Mouse (Mus musculus) layer of hippocampus, adult 18-20 months (tissue): ENCODE measurements around the gene Flrt1. TPM values are rescaled to one million over a fixed set of nuclear protein-coding genes. Genes with fewer than 3 reads are reported as not detected.
"Not testable (repeated sequence)": the region's sequence is repeated elsewhere in the genome, so short reads cannot be mapped to it uniquely, and the experiment has no call there.

Experiments
- DNase-seq, 2 experiments: peaks; one replicate each; pipeline ENCODE4 v3.0.0; 2022; ENCODE audit warnings: low spot score in 2 of 2
- total RNA-seq, 2 experiments: library from RNA; stranded (reverse); gene quantifications; 2 replicates each; pipeline ENCODE4 v1.2.3; 2021

The Flrt1 gene
- total RNA-seq, 2 experiments from 2014 or later, result 21.6 to 22.0 TPM

DNA sequence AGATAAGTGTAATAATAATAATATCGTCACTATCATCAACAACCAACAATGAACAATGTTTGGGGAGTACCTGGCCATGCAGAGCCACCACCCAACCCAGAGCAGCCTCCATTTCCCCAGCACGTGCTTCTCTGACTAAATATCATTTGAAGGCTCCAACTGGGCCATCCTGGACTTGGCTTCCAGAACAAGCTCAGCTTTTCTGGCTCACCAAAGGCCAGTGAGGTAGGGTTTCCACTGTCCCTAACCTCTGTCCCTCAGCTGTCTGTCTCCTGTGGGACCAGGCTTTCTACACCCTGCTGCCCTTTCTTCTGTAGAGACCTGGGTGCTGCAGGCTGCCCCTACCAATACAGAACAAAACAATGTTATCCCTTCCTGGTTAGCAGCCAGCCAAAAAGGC, 1.0 kb upstream of the Flrt1 start:
- no peak for DNase-seq

DNA sequence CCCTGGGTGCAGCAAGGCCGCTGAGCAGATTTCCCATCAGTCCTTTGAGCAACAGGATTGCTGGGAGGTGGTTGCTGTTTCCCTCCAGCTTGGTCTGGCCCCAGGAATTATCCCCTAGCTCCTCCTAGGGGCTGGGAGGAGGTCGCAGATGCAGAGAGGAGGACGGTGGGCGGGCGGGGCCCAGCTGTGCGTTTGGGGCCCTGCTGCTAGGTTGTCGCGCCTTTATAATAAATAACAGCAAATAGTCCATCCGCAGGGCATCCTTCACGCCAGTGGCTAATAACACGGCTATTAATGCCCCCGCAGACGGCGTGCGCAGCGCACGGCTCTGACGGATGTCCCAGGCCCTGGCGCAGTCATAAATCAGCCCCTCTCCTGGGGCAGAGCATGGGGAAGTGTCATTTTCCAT, 1.5 kb downstream of the Flrt1 start:
- no peak for DNase-seq

DNA sequence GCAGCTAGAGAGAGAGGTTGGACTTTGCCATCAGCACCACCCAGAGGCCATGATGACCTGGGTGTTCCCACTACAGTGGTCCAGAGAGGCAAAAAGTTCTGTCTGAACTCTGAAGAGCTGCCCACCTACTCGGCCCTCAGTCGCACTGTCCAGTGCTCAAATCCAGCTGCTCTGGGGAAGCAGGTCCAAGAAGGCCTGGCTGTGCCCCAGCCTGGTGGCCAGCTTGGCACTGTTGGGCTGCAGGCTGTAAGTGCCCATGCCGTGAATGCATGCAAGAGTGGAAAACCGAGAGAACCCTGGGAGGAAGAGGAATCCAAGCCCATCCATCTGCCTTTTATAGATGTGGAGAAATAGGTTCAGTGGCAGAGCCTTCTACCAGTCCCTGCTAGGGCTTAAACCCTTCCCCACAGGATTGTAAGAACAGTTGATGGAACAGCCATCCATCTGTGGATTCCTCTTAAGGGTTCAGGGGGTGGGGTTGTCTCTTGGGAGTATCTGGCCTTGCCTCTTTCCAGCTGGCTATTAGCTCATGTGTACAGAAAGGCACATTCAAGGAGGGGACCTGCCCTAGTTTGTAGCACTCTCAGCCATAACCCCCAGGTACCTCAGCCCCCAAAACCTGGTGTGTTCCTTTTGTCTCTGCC, 2.1 kb downstream of the Flrt1 start:
- DNase-seq, result no peak

DNA sequence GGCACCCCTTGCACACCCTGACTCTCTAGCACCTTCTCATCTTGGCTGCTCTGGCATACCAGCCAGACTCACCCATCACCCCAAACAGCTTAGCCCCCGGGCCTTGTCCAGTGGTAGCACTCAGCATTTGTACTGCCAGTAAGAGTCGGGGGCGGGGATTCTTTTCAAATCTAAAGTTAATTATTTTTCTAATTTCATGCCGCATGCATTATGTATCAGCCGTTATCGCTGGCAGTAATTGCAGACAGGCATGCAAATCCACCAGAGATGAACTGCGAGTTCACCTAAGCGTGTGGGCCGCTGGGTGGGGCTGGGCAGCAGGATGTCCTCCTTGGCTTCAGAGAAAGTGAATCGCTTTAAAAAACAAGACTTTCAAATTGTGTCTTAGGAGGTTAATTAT, 3.5 kb downstream of the Flrt1 start:
- no peak for DNase-seq

DNA sequence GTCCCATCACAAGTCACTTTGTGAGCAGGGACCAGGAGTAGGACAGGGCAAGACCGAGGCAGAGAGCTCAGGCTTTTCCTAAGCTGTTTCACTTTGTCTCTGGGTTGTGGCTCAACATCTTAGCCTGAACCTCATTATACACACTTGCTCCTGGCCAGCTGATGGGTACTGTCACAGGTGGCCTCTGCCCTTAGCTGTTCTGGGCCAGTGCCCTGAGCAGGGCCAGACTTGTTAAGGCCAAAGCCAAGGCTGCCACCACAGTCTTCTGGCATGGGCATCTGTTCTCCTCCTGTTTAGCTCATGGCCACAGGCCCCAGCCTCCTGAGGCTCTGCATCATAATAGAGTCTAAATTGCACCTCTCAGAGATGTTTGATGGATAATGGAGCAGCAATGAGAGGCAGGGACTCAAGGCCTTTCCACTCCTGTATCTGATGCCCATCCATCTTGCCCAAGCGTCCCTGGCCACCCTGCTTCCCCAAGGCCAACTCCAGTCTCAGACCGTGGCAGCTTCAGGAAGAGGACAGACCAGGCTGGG, 5.8 kb downstream of the Flrt1 start:
- no peak for DNase-seq

DNA sequence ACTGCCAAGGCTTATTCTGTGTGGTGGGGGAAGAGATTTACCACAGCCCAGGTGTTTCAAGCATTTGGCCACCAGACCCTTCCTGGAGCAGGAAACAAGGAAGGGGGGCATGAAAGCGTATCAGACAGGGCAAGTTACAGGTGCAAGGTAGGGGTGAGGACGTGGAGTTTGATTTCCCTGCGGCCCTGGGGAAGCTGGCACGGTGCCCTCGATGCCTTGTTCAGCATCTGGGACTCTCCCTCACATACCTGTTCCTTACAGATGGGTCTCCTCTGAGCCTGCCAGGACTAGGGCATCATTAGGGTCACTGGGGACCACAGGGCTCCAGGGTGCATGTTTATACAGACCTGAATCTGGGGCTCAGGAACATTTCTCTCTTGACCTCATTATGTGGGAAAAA, 12.8 kb downstream of the Flrt1 start:
- DNase-seq, result no peak

DNA sequence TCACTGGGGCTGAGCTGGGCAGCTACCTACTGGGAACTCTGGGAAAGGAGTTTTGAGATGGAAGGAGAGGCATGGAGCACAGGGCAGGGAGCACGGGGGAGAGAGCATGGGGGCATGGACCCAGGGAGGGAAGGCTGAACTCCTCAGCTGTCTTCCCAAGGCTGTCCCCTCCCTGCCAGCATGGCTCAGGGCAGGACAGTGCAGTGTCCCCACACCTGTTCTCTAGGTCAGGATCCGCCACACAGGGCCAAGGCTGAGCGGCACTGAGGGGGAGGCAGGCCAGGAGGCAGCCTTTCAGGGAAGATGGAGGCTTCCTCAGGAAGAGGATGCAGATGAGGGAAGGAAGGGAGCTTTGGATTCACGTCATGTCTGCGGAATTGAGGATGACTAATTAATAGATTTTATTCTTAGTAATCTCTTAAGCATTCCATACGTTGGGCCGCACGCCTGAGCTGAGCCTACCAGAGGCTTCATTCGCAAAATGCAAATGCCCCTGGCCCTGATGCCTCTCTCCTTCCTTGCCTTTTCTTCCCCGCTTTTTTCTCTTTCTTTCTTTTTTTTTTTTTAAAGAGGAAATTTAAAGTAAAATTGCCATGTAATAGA, 14.0 kb downstream of the Flrt1 start:
- DNase-seq, result no peak

DNA sequence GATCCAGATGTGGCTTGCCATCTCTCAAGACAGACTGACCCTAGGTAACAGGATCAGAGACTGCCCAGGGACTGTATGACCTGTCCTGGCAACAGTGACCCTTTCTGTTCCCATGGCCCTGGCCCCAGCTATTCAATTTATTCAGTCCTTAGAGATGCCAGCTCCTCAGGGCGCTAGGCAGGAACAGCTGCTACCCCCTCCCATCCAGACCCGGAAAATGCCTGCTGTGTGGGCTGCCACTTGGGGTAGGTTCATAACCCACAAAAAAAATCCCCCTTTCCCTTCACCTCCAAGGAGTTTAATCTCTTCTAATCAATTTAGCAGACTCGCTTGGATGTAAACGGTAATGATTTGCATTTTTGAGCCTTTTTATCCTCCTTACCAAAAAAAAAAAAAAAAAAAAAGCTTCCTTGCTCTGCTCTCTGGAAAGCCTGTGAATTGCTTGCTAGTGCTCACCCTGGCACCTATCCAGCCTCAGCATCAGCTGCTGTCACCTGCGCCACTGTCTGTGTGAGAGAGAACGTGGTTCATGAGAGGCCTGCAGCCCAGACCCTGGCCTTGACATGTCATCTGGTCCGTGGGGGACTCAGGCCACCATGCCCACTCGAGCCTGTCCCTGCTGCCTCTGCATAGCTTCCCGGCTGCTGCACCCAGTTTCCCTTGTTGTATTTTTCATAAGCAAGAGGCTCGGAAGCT, 15.0 kb downstream of the Flrt1 start:
- no peak for DNase-seq

DNA sequence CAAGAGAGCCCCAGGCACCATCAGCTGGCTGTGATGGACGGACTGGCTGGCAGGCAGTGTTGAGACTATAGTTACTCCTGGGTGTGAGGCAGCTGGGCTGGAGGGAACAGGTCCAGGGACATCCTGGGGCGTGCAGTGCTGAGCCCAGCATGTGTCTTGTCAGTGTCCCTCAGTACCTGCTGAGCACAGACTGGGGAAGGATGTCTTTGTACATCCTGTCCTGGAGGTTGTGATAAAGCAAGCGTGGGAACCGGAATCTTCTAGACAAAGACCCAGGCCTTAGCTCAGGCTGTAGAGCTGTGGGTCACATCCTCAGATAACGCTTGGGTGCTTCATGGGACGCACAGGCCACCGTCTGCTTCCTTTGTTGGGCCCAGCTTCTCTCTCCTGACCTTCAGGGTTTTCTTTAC, 15.7 kb downstream of the Flrt1 start:
- DNase-seq, result no peak

DNA sequence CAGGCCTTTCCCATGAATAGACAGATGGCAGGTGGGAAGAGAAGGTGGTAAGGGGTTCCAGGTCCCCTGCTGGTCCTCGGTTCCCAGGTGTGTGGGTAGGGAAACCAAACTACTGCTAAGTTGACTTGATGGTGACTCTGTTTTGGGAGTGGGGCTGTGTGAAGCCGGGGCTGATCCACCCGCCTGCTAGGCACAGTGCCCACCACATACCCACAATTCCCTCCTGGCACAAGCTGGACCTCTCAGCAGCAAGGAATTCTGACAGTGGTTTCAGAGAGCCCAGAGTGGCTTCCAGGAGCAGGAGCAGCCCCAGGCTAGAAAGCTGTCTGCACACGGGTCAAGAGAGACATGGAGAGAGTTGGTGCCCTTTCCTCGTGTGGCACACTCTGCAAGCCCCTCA, 16.5 kb downstream of the Flrt1 start:
- DNase-seq, result no peak

DNA sequence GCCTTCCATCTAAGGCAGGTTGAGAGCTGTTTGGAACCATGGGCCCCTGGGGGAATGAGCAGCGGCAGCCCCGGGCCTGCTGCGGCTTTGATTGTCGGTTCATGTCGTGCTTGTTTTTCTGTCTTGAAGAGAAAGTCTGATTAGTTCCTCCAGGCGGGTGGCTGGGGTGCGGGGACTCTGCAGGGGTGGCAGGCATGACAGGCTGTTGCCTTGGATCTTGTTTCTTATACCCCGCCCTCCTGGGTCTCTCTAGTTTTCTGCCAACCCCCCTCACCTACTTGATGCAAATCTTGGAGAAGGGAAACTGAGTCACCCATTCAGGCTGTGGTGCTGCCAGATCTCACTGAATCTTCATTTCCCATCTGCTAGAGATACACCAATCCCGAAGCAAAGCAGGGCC, 17.0 kb downstream of the Flrt1 start:
- peak in 1 of 2 experiments; percentile 51 for DNase-seq

DNA sequence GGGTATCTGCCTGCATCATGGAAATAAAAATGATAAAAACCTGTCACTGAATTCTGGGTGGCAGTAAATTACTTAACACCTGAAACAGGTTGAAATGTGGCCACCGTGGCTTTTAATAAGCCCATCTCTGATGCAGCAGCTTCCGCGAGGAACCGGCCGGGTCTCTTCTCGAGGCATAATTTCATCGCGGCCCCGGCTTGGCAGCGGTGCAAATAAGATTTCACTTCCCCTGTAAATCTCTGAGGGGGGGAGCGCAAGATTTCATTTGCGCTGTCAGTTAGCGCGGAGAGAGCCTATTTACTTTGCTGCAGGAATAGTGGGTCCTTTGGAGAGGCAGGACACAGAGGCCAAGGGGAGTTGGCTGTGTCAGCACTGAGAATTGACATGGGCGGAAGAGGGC, 20.8 kb downstream of the Flrt1 start:
- no peak for DNase-seq

DNA sequence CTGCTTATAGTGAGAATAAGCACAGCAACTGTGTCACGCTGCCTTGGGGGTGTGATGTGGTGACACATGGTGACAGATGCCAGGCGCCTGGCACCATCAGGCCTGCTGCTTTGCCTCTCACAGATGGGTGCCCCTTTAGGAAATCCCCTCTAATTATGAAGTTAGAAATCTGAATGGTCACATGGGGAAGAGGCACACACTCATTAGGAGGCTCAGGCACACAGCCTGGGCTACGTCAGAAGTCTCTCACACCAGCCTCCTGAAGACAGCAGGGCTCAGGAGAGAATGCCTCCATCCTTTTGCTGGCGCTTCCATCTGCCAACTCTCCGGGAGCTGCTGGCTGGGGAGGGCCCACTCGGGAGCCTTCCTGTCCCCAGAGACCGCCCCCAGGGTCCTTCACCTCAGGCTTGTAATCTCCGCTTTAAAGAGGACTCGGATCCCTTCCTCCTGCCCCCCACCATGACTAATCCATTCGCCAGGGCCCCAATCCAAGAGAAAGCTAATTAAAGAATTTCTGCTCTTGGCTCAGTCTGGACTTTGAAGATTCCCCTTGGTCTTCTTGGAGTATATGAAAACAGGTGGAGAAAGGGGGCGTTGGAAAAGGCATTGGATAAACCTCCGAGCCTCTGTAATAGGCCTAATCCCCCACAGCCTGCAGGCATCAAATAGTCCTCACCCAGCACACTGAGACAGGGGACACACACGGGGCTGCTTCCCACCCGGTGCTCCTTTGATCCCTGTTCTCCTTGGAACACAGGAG, 22.3 kb downstream of the Flrt1 start:
- peak in 1 of 2 experiments; percentile 60 for DNase-seq

DNA sequence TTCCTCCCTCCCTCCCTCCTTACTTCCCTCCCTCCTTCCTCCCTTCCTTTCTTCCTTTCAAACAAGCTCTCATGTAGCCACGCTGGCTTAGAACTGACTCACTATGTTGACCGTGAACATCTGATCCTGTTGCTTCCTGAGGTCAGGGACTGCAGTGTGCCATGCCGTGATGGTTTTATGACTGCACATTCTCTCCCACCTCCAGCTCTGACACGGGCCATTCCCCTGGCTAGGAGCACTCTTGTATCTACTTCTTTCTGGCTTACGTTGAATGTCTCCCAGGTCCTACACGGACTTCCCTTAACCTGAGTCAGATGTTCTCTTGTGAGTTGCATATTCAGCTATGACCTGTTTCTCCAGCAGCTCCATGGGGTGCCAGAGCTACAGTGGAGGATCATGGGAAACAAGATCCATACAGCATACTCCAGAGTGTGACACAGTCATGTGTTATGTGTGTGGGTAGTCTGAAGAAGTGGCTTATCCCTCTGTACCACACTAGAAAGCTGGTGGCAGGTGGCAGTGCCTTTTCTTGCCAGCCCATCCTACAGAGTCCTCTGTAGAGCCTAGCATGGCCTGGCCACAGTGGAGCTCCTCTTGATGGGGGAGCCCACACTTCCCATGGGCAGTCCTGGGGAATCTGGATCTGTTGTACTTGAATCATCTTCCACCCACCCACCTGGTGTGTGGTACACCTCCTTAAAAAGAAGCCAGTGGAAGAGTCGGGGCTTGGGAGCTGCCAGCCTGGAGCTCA, 23.8 kb downstream of the Flrt1 start:
- no peak for DNase-seq

DNA sequence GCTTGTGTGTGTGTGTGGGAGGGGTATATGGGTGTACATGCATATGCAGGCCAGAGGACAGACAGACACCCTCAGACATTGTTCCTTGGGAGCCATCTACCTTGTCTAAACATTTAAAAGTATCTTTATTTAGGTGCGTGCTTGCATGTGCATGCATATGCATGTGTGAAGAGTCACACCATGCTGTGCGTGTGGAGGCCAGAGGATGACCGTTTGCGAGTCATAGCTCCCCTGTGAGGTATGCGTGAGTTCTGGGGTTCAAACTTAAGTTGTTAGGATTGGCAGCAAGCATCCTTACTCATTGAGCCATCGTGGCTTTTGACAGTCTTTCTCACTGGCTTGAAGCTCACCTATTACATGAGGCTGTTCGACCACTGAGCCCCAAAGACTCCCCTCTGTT, 27.3 kb downstream of the Flrt1 start:
- DNase-seq, result no peak

DNA sequence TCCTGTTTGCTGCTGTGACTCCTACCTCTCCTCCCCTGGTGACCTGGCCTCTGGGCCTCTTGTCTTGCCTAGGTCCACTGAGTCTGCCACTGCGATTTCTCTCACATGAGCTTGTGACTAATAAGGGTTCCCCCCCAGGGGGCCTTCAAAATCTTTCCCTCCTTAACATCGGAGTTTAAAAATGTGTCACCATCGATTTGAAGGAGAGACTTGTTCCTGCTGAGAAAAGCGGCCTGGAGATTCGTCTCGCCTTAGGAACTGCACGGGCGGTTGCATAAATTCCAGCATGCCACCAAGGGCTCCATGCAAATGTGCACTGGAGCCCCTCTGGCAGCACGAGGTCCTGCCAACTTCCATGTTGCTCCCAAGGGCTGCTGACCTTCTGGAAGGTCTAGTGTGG, 27.9 kb downstream of the Flrt1 start:
- DNase-seq, result no peak

DNA sequence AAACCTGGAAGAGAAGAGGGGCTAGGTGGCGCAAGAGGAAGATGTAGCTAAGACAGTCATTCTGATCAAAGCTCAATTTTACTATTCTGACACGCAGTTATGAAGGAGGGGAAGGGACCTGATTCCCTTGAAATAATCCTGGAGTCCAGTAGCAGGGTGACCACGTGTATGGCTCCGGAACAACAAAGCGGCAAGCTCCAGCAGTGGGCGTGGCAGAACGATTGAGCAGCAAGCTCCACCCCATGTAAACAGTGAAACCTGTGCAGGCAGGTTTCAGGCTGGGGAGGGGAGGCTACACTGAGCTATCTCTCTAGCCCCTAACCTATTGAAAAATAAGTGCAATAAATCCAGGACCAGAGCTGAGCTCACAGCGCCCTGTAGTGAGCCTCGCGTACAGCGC, 30.2 kb downstream of the Flrt1 start:
- DNase-seq, result not testable (repeated sequence)

DNA sequence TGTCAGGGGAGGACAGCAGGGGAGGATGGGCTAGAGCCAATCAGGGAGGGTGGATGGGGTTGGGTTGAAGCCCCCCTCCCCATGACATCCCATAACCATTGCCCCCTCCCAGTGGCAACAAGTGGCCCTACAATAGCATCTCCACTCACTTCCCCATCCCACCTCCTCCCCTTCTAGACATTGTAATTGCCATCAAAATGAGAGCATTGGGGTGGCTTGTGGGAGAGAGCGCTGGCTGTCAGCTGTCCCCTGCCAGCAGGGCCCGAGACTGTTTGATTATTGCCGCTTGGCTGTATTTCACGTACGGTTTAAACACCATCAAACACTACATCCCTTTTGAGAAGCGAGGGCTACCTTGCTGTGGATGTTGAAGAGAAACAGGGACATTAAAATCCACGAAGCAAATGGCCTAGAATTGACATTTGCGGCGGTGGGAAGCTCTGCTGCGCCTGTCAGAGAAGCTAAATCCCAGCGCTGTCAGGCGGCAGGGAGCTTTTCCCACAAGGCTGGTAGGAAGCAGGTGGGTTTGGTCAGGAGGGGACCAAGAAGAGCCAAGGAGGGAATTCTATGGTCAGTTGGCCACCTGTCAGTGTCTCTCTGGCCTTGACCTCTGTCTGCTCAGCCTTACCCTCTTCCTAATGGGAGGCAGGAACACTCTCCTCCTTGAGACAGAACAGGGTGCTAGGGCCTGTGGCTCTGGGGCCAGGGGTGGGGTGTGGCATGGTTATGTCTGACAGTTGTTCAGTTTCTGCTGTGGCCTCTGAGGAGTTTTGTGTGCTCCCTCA, 31.3 kb downstream of the Flrt1 start:
- DNase-seq, result no peak

DNA sequence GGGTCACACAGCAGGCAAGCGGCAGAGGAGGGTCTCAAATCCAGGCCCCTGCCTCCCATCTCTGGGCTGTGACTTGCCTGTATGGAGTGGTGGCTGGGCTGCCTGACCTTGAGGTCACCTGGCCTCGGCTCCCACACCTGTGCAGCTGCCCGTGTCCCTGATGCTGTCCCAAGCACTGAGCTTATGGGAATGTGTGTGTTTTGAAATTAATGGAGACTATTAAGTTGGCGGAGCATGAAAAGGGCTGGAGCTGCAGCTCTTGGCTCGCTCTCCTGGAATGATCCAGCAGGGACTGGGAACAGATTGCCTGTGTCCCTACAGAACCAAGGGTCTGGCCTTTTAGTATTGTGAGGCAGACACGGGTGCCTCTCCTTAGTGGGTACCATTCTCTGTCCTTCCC, 33.3 kb downstream of the Flrt1 start:
- no peak for DNase-seq

DNA sequence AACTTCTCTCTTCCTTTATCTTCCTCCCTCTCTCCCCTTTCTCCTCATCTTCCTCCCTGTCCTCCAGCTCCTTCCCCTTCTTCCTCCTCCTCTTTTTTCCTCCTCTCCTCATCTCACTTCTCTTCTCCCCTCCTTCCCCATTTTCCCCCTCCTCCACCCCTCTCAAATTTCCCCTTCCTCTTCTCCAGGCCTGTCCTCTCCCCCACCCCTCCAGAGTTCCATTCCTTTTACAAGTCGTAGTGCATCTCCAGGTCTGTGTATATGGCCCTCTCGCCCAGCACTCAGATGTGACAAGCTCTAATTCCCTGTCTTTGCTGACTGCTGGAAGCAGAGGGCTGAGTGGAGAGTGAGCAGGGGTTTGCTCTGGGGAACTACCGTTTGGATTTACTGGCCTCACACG, 34.8 kb downstream of the Flrt1 start:
- DNase-seq, result no peak
